22 mouse cellular contexts compared by ENCODE assay signal in the genomic region with DNA sequence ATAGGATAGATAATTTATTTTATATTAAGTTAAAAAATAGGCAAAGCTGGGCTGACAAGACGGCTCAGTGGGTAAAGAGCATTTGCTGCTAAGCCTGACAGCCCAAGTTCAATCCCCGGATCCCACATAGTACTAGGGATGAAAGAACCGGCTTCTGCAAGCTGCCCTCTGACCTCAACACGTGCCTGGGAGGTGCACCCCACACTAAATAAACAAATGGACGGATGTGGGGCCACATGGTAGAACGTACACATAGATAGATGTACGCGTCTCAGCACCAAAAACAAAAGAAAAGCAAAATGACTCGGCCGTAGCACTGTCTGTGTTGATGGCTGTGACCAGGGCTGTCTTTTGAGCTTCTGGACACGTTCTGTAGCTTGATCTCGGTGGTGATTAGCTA. TPM values are rescaled to one million over a fixed set of nuclear protein-coding genes. Genes with fewer than 3 reads are reported as not detected.
"Had no signal": no experiment of that assay in that cellular context is flagged by ENCODE, and none has a peak within 500 bp of the region (broad histone marks: within the 10 kb centered on the region; RNA-seq: fewer than 3 reads in every experiment).

No protein-coding gene starts in this region.

- H3K27ac ChIP-seq: limb, embryonic 12.5 days; limb, embryonic 15.5 days; macrophage; midbrain, embryonic 13.5 days had no signal

- H3K4me2 ChIP-seq: limb, embryonic 12.5 days; limb, embryonic 15.5 days; lung, embryonic 14.5 days; midbrain, embryonic 13.5 days had no signal

- DNase-seq: kidney, adult 18-20 months; kidney, adult 9 months; kidney, postnatal 14 days; kidney, postnatal 4 days; left cerebral cortex, postnatal 4 days; lung, embryonic 14.5 days; right cerebral cortex, adult 18-20 months; right cerebral cortex, postnatal 25 days; spleen, adult 18-20 months; thymus, adult 18-20 months; thymus, postnatal 36 days had no signal

- H3K27me3 ChIP-seq: limb, embryonic 12.5 days; limb, embryonic 15.5 days; midbrain, embryonic 13.5 days had no signal

- H3K4me1 ChIP-seq: limb, embryonic 12.5 days; limb, embryonic 15.5 days; midbrain, embryonic 13.5 days had no signal

- H3K4me3 ChIP-seq: limb, embryonic 12.5 days; limb, embryonic 15.5 days; midbrain, embryonic 13.5 days had no signal

- ATAC-seq: inflammation-experienced regulatory T-cells, adult 6 months; intestine, embryonic 16.5 days; lung, postnatal 0 days; midbrain, embryonic 13.5 days had no signal

- H3K9ac ChIP-seq: limb, embryonic 12.5 days; limb, embryonic 15.5 days; lung, embryonic 14.5 days; midbrain, embryonic 13.5 days had no signal

- H3K9me3 ChIP-seq: limb, embryonic 12.5 days; limb, embryonic 15.5 days; midbrain, embryonic 13.5 days had no signal

RNA-seq across cellular contexts. Expression of a gene that starts 58.2 kb away (rescaled TPM):
- total RNA-seq: layer of hippocampus, adult 18-20 months; layer of hippocampus, postnatal 14 days had no signal
- polyA plus RNA-seq: testis, adult 2 months; urinary bladder, adult 2 months had no signal
